Mouse (Mus musculus): ENCODE data around the gene Ranbp1.
A peak's percentile ranks its signal among the peaks of the same experiment; 100 is the strongest.
"Not testable (repeated sequence)": the region's sequence is repeated elsewhere in the genome, so short reads cannot be mapped to it uniquely, and the experiment has no call there.

Ranbp1 gene

GRCm38 (mm10) chr16:18202061-18202460 lies 46.5 kb downstream of the Ranbp1 start:
- no peak for DNase-seq (ENCODE audit: low spot score)

GRCm38 (mm10) chr16:18201620-18202019 lies 46.9 kb downstream of the Ranbp1 start:
- no peak for DNase-seq (ENCODE audit: low spot score)

DNA sequence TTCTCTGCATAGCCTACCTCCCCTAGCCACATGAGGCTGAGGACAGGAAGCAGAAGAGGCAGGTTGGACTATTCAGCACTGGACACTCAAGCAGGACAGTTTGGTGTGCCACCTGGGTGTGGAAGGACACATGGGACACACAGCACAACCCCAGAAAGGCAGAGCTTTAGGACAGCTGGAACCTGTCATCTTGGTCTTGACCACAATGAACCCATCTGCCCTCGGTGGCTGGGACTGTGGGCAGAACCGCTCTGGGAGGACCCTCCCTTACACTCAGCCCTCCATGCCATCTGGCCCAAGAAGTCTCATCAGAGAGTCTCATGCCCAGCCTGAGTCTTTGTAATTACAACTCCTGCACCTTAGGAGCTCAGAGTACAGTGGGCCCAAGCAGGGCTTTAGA lies 48.5 kb downstream of the Ranbp1 start:
- no peak for DNase-seq (ENCODE audit: low spot score)

DNA sequence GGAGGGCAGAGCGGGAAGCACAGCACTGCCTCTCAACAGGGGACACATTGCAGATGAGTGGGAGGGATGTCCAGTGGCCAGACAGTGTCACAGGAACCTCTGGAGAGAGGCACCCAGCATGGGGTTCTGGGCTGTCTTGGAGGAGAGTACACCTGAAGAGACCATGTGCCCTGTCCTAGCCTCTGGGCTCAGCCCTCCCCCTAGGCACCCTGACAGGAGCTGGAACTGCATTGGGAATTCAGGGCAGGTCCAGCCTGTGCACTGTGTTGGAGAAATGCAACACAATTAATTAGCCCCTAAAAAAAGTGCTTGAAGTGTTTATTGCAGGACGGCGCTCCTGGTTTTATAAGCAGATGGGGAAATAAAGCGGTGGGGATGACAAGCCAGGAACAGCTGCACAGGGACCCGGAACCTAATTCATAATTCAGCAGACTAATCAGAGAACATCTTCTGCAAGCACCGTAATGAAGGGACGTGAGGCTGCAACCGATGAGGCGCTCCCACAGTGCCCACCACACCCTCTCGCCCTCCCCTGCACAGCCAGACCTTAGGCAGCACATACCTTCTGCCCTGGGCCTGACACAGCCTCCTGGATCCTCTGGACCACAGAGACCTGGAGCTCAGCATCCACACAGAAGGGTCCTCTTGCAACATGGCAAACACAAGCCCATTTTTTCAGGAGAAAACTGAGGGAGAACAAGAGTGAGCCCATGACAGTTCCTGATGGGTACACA lies 50.0 kb downstream of the Ranbp1 start:
- no peak for DNase-seq (ENCODE audit: low spot score)

GRCm38 (mm10) chr16:18197881-18198280 lies 50.7 kb downstream of the Ranbp1 start:
- DNase-seq (ENCODE audit: low spot score) = no peak

- DNase-seq (ENCODE audit: low spot score) = not testable (repeated sequence)
These were observed 53.0 kb downstream of the Ranbp1 start for GRCm38 (mm10) chr16:18195561-18195960.

DNA sequence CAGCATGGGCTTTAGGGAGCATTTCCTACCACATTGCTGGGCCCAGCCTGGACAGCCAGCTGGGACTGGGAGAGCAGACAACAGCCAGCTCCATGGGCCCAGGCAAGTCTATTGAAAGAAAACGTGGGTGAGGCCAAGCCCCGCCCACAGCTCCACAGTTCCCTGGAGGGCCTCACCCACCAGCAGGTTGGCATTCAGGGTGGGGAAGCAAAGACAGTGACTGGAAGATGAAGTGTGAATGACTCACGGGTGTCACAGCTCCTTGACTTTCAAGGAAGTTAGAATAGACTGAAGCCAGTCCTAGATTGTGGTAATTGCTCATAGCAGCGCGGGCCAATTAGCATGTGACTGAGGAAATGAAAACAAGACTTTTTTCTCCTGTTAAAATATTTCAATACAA lies 53.5 kb downstream of the Ranbp1 start:
- peak; percentile 65 for DNase-seq (ENCODE audit: low spot score)

GRCm38 (mm10) chr16:18194208-18194985 lies 54.1 kb downstream of the Ranbp1 start:
- DNase-seq (ENCODE audit: low spot score) = no peak

- DNase-seq (ENCODE audit: low spot score) = no peak
These were observed 57.5 kb downstream of the Ranbp1 start for GRCm38 (mm10) chr16:18191006-18191405.

Measured in urinary bladder, postnatal 14 days (tissue).